Mouse (Mus musculus): Measurements from ENCODE around the gene St6galnac3.

- no peak for TF ChIP-seq CTCF (IDR thresholded peaks at IDR 0.05; ENCODE audit: control insufficient read depth, insufficient read depth, low read length)
- no peak for TF ChIP-seq POLR2A (IDR thresholded peaks at IDR 0.05; ENCODE audit: borderline replicate concordance, control insufficient read depth, low read depth, low read length)
Measured at GRCm38 (mm10) chr3:153720922-153721321, 4.1 kb downstream of the St6galnac3 start.

Data from bone marrow, adult 2 months (tissue).